Mouse (Mus musculus): ENCODE measurements at regions not wholly inside any gene's neighbourhood (a gene's known extent, or its start where the extent isn't known, plus 50 kb on each side); places are given as distances from the start of the nearest gene placed in this dataset.

GRCm38 (mm10) chr1:137648832-137649231 is 526.7 kb downstream of the Ptprc start:
- no peak overlapping the region for H3K9ac ChIP-seq (ENCODE audit: control insufficient read depth, low read depth, low read length, poor library complexity, severe bottlenecking)
- H3K27ac ChIP-seq (ENCODE audit: control insufficient read depth, low read depth, low read length), result no peak overlapping the region
- no peak for TF ChIP-seq TAL1 (IDR thresholded peaks at IDR 0.05; ENCODE audit: low read length)
- no peak for TF ChIP-seq GATA1 (IDR thresholded peaks at IDR 0.05; ENCODE audit: low read depth, low read length)
- TF ChIP-seq SMC3 (IDR thresholded peaks at IDR 0.05; ENCODE audit: low read depth, low read length), result no peak
- TF ChIP-seq MAZ (IDR thresholded peaks at IDR 0.05; ENCODE audit: low read depth, low read length), result no peak
- TF ChIP-seq MAFK (IDR thresholded peaks at IDR 0.05; ENCODE audit: borderline replicate concordance, low read depth, low read length), result no peak
- TF ChIP-seq ZKSCAN1 (IDR thresholded peaks at IDR 0.05; ENCODE audit: low read depth, low read length), result no peak
- no peaks in the 10 kb centered on the region for H3K36me3 ChIP-seq (ENCODE audit: control insufficient read depth in 1 of 2, insufficient read depth in 2 of 2, low read length in 2 of 2)
- H3K27me3 ChIP-seq (ENCODE audit: control insufficient read depth in 1 of 2, insufficient read depth in 2 of 2, low read length in 2 of 2), result no peaks in the 10 kb centered on the region
- no peaks in the 10 kb centered on the region for H3K79me2 ChIP-seq (ENCODE audit: control insufficient read depth, insufficient read depth, low read length, poor library complexity)
- H3K9me3 ChIP-seq (replicated peaks; ENCODE audit: insufficient read depth, low read length), result no peaks in the 10 kb centered on the region
- no peaks in the 10 kb centered on the region for H3K4me1 ChIP-seq (ENCODE audit: control insufficient read depth in 1 of 2, insufficient read depth in 2 of 2, low read length in 2 of 2)
- H3K4me3 ChIP-seq (ENCODE audit: control insufficient read depth in 1 of 2, insufficient read depth in 1 of 2, low read depth in 2 of 2, low read length in 2 of 2), result no peak overlapping the region
- DNase-seq (ENCODE audit: low read depth, low spot score), result no peak

DNA sequence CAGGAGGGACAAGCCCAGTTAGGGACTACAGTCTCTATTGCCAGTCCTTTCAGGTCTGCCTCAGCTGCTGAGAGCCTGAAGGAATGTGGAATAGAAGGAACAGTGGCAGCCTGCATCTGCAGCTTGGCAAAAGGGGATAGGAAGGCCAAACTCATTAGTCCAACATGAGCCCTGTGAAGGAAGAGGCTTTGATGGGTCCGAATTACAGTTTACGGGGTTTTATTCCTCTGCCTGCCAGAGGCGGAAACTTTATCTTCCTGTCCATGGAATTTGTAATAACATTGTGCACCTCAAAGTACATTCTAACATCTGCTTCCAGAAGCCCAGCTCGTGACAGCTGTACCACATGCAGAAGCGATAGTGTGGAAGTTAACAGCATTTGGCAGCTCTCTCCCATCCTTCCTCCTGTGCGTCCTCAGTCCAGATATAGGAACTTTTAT is 530.9 kb downstream of the Ptprc start:
- Histone ChIP-seq H3K27ac (ENCODE audit: control insufficient read depth, low read depth, low read length) (no peak overlapping the region), H3K4me3 (ENCODE audit: control insufficient read depth in 1 of 2, insufficient read depth in 1 of 2, low read depth in 2 of 2, low read length in 2 of 2) (no peak overlapping the region), H3K4me1 (ENCODE audit: control insufficient read depth in 1 of 2, insufficient read depth in 2 of 2, low read length in 2 of 2) (no peaks in the 10 kb centered on the region), H3K36me3 (ENCODE audit: control insufficient read depth in 1 of 2, insufficient read depth in 2 of 2, low read length in 2 of 2) (no peaks in the 10 kb centered on the region), H3K9me3 (replicated peaks; ENCODE audit: insufficient read depth, low read length) (no peaks in the 10 kb centered on the region), H3K79me2 (ENCODE audit: control insufficient read depth, insufficient read depth, low read length, poor library complexity) (no peaks in the 10 kb centered on the region), H3K9ac (ENCODE audit: control insufficient read depth, low read depth, low read length, poor library complexity, severe bottlenecking) (no peak overlapping the region), H3K27me3 (ENCODE audit: control insufficient read depth in 1 of 2, insufficient read depth in 2 of 2, low read length in 2 of 2) (no peaks in the 10 kb centered on the region)
- no peak for DNase-seq (ENCODE audit: low read depth, low spot score)
- TF ChIP-seq RAD21 (IDR thresholded peaks at IDR 0.05; ENCODE audit: low read depth, low read length), result no peak
- no peak for TF ChIP-seq ZC3H11A (IDR thresholded peaks at IDR 0.05; ENCODE audit: low read depth, low read length)
- no peak for TF ChIP-seq ZKSCAN1 (IDR thresholded peaks at IDR 0.05; ENCODE audit: low read depth, low read length)
- TF ChIP-seq BHLHE40 (IDR thresholded peaks at IDR 0.05; ENCODE audit: borderline replicate concordance, low read depth, low read length), result no peak
- no peak for TF ChIP-seq CHD1 (IDR thresholded peaks at IDR 0.05; ENCODE audit: low read depth, low read length)
- no peak for TF ChIP-seq KAT2A (conservative IDR thresholded peaks at IDR 0.05; ENCODE audit: low read depth, low read length)
- no peak for TF ChIP-seq GATA1 (IDR thresholded peaks at IDR 0.05; ENCODE audit: low read depth, low read length)
- no peak for TF ChIP-seq USF1 (IDR thresholded peaks at IDR 0.05; ENCODE audit: low read depth, low read length)

DNA sequence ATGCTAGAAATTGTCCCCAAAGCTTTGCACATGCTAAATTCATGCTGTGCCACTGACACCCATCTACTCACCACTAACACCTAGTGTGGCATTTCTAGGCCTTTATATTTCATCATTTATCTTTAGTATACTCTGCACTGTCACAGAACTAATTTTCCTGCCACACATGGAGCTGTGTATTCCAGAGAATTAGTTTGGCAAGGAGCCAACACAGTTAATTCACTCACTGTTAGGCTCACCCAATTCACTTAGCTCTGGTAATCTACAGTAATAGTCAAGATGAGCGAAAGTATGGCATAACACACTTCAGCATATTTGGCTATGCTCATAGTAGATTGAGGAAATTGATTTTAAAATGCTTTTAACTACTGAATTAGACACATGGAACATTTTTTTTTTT is 532.0 kb downstream of the Ptprc start:
- no peaks in the 10 kb centered on the region for H3K9me3 ChIP-seq (replicated peaks; ENCODE audit: insufficient read depth, low read length)
- H3K27ac ChIP-seq (ENCODE audit: control insufficient read depth, low read depth, low read length), result no peak overlapping the region
- H3K9ac ChIP-seq (ENCODE audit: control insufficient read depth, low read depth, low read length, poor library complexity, severe bottlenecking), result no peak overlapping the region
- TF ChIP-seq MXI1 (IDR thresholded peaks at IDR 0.05; ENCODE audit: low read depth, low read length) (no peak), NELFE (IDR thresholded peaks at IDR 0.05; ENCODE audit: low read depth, low read length) (no peak), CTCF (IDR thresholded peaks at IDR 0.05 in 2 of 3, conservative IDR thresholded peaks at IDR 0.05 in 1 of 3; ENCODE audit: control insufficient read depth in 1 of 3, insufficient read depth in 1 of 3, low read depth in 2 of 3, low read length in 3 of 3, poor library complexity in 1 of 3, severe bottlenecking in 1 of 3) (no peak), MYB (IDR thresholded peaks at IDR 0.05; ENCODE audit: low read depth, low read length) (no peak), KAT2A (conservative IDR thresholded peaks at IDR 0.05; ENCODE audit: low read depth, low read length) (no peak), USF2 (IDR thresholded peaks at IDR 0.05; ENCODE audit: borderline replicate concordance in 1 of 2, insufficient read depth in 1 of 2, low read depth in 1 of 2, low read length in 2 of 2) (no peak), NRF1 (IDR thresholded peaks at IDR 0.05; ENCODE audit: insufficient read depth, low read depth, low read length, poor library complexity, severe bottlenecking) (no peak), CHD1 (IDR thresholded peaks at IDR 0.05; ENCODE audit: low read depth, low read length) (no peak), HCFC1 (IDR thresholded peaks at IDR 0.05; ENCODE audit: low read depth, low read length) (no peak), USF1 (IDR thresholded peaks at IDR 0.05; ENCODE audit: low read depth, low read length) (no peak), ZMIZ1 (IDR thresholded peaks at IDR 0.05; ENCODE audit: low read depth, low read length) (no peak), ZC3H11A (IDR thresholded peaks at IDR 0.05; ENCODE audit: low read depth, low read length) (no peak)
- no peaks in the 10 kb centered on the region for H3K27me3 ChIP-seq (ENCODE audit: control insufficient read depth in 1 of 2, insufficient read depth in 2 of 2, low read length in 2 of 2)
- no peak for DNase-seq (ENCODE audit: low read depth, low spot score)
- no peaks in the 10 kb centered on the region for H3K4me1 ChIP-seq (ENCODE audit: control insufficient read depth in 1 of 2, insufficient read depth in 2 of 2, low read length in 2 of 2)
- no peak overlapping the region for H3K4me3 ChIP-seq (ENCODE audit: control insufficient read depth in 1 of 2, insufficient read depth in 1 of 2, low read depth in 2 of 2, low read length in 2 of 2)
- H3K36me3 ChIP-seq (ENCODE audit: control insufficient read depth in 1 of 2, insufficient read depth in 2 of 2, low read length in 2 of 2), result no peaks in the 10 kb centered on the region
- no peaks in the 10 kb centered on the region for H3K79me2 ChIP-seq (ENCODE audit: control insufficient read depth, insufficient read depth, low read length, poor library complexity)

Data from MEL (cell line).